Mouse (Mus musculus) kidney, adult 2 months (tissue): Measurements from ENCODE around the gene Gata2.

Experiments used
- CTCF ChIP-seq: fragments of 200-500 bp; conservative IDR thresholded peaks from 2 replicates; pipeline ENCODE4 v1.5.1; 2011; ENCODE audit warnings: low read depth, mild to moderate bottlenecking, control low read depth, low read length, moderate library complexity, mixed read lengths; ENCODE audit not compliant: insufficient read depth, insufficient read length
- POLR2A ChIP-seq: fragments of 200-500 bp; IDR thresholded peaks from one replicate; pipeline ENCODE4 v1.6.1; 2011; ENCODE audit warnings: low read depth, low read length, control low read depth

- TF ChIP-seq CTCF (no peak), POLR2A (no peak)
These were observed 15.8 kb downstream of the Gata2 start for GRCm38 (mm10) chr6:88209453-88209852.
